Mouse (Mus musculus) cortical plate, adult 2 months (tissue): ENCODE measurements around the gene Dapk2.

Source experiments
- CTCF ChIP-seq: fragments of 200-500 bp; IDR thresholded peaks from 2 replicates; pipeline ENCODE4 v1.5.1; 2011; ENCODE audit warnings: mild to moderate bottlenecking, control low read depth, low read length; ENCODE audit not compliant: insufficient read depth; ENCODE audit errors: extremely low read depth
- POLR2A ChIP-seq: fragments of 200-500 bp; IDR thresholded peaks from 2 replicates; pipeline ENCODE4 v1.6.1; 2011; ENCODE audit warnings: mild to moderate bottlenecking, low read length, control low read depth; ENCODE audit not compliant: insufficient read depth; ENCODE audit errors: extremely low read depth

DNA sequence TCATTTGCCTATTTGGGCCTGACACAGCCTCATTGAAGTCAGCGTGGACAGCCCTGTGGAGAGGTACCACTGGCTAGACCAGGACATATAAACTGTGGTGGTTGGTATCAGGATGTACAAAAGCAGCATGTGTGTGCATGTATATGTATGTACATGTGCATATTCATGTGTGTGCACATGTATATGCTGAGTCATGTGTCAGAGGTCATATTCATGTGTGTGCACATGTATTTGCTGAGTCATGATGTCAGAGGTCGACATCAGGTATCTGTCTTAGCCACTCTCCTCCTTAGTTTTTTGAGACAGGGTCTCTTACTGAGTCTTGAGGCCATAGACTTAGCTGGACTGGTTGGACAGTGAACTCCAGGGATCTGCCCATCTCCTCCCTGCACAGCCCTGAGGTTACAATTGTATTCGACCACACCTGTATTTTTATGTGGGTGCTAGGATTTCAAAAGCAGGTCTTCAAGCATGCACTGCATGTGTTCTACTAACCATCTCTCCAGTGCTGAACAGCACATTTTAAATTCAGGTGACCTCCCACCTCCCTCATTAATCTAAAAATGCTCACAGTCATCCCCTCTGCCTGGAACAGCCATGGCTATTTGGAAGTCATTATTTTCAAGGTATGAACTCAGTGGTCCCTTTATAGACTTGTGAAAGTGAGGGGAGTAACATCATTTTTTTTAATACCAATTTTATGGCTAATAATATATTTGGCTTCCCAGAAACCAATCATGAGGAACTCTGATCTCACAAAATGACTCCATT, 146.5 kb downstream of the Dapk2 start:
- TF ChIP-seq POLR2A (no peak), CTCF (no peak)
